Mouse (Mus musculus) urinary bladder, adult 18-20 months (tissue): Measurements from ENCODE around the gene Rnf31.

Experiments used
- DNase-seq, 2 experiments: peaks; one replicate each; pipeline ENCODE4 v3.0.0; 2022; ENCODE audit warnings: low spot score in 2 of 2, mixed read lengths in 2 of 2

Gene Rnf31

GRCm38 (mm10) chr14:55644261-55644888, 52.9 kb downstream of the Rnf31 start:
- no peak for DNase-seq

- no peak for DNase-seq
Observed at GRCm38 (mm10) chr14:55649884-55650283, 58.4 kb downstream of the Rnf31 start, which contains the start of gene Tssk4. Gene Tssk4 (plus strand): TSS chr14:55650184.

GRCm38 (mm10) chr14:55651528-55651927, 60.0 kb downstream of the Rnf31 start:
- no peak for DNase-seq
